Mouse (Mus musculus) kidney, adult 2 months (tissue): Measurements from ENCODE around the gene Dnah8.

Experiments
- CTCF ChIP-seq: fragments of 200-500 bp; conservative IDR thresholded peaks from 2 replicates; pipeline ENCODE4 v1.5.1; 2011; ENCODE audit warnings: low read depth, mild to moderate bottlenecking, control low read depth, low read length, moderate library complexity, mixed read lengths; ENCODE audit not compliant: insufficient read depth, insufficient read length
- POLR2A ChIP-seq: fragments of 200-500 bp; IDR thresholded peaks from one replicate; pipeline ENCODE4 v1.6.1; 2011; ENCODE audit warnings: low read depth, low read length, control low read depth

- TF ChIP-seq POLR2A (no peak), CTCF (no peak)
Measured at GRCm38 (mm10) chr17:30607909-30608495, 16.2 kb upstream of the Dnah8 start.
